Mouse (Mus musculus) neural tube, embryonic 15.5 days (tissue): ENCODE measurements around the gene Slc4a8. TPM values are rescaled to one million over a fixed set of nuclear protein-coding genes. Genes with fewer than 3 reads are reported as not detected.
A peak's percentile ranks its signal among the peaks of the same experiment; 100 is the strongest.

Experiments
- ATAC-seq: fragments of 200-750 bp; cut with Nextera tagmentation; 2 replicates; pipeline ENCODE4 v1.8.0; 2017; ENCODE audit warnings: mild to moderate bottlenecking, moderate TSS enrichment, moderate library complexity; ENCODE audit not compliant: low FRiP score
- H3K27ac ChIP-seq: fragments of 300-500 bp; sonication (generic); replicated peaks from 2 replicates; pipeline ENCODE4 v1.5.1; 2015; ENCODE audit warnings: mild to moderate bottlenecking, inconsistent platforms
- H3K27me3 ChIP-seq: fragments of 300-500 bp; sonication (generic); replicated peaks from 2 replicates; pipeline ENCODE4 v1.6.1; 2015; ENCODE audit warnings: inconsistent platforms
- H3K36me3 ChIP-seq: fragments of 300-500 bp; sonication (generic); 2 replicates; pipeline ENCODE4 v1.6.1; 2015; ENCODE audit warnings: inconsistent platforms
- H3K4me1 ChIP-seq: fragments of 300-500 bp; sonication (generic); 2 replicates; pipeline ENCODE4 v1.6.1; 2015; ENCODE audit warnings: inconsistent platforms
- H3K4me2 ChIP-seq: fragments of 300-500 bp; sonication (generic); 2 replicates; pipeline ENCODE4 v1.6.1; 2015; ENCODE audit warnings: inconsistent platforms, mild to moderate bottlenecking, moderate library complexity
- H3K4me3 ChIP-seq: fragments of 300-500 bp; sonication (generic); replicated peaks from 2 replicates; pipeline ENCODE4 v1.5.1; 2015; ENCODE audit warnings: mild to moderate bottlenecking, inconsistent platforms
- H3K9ac ChIP-seq: fragments of 300-500 bp; sonication (generic); replicated peaks from 2 replicates; pipeline ENCODE4 v1.6.1; 2015; ENCODE audit warnings: mild to moderate bottlenecking, inconsistent platforms
- H3K9me3 ChIP-seq: fragments of 300-500 bp; sonication (generic); replicated peaks from 2 replicates; pipeline ENCODE4 v1.6.1; 2016; ENCODE audit warnings: inconsistent platforms
- WGBS: fragments of 180-500 bp; shearing (Covaris S2); methylation state at CpG from one replicate; pipeline ENCODE4 v1.1.7; 2015; ENCODE audit warnings: mixed read lengths; 5-methylcytosine and 5-hydroxymethylcytosine counted together
- polyA plus RNA-seq: library from polyadenylated mRNA; unstranded; fragments of >200 nt; fragmentation: Nextera tagmentation; extraction: Ambion mirVana; gene quantifications from 2 replicates; pipeline ENCODE4 v1.2.1, GENCODE M21; 2015

Slc4a8 gene
- polyA plus RNA-seq, 1 experiment from 2014 or later = 25.9 TPM

- H3K4me1 ChIP-seq = peaks cover 7% of the 10 kb centered on the region; the same call in 1 of the 2 replicates
- no peak overlapping the region for H3K4me2 ChIP-seq
- H3K9ac ChIP-seq = no peak overlapping the region
- no peak overlapping the region for H3K27ac ChIP-seq
- H3K27me3 ChIP-seq = no peaks in the 10 kb centered on the region
- no peak overlapping the region for H3K4me3 ChIP-seq
- no peak for ATAC-seq
- WGBS = 85% methylated on average over 8 of the region's 8 CpGs
- H3K36me3 ChIP-seq = no peaks in the 10 kb centered on the region
- no peaks in the 10 kb centered on the region for H3K9me3 ChIP-seq
These were observed 75.2 kb downstream of the Slc4a8 start for GRCm38 (mm10) chr15:100836729-100837128.

- WGBS = 39% methylated on average over 12 of the region's 12 CpGs
- Histone ChIP-seq H3K36me3 (no peaks in the 10 kb centered on the region), H3K27me3 (no peaks in the 10 kb centered on the region), H3K4me1 (peaks cover 4% of the 10 kb centered on the region; the same call in 1 of the 2 replicates), H3K9ac (no peak overlapping the region), H3K4me2 (no peak overlapping the region), H3K27ac (no peak overlapping the region), H3K9me3 (no peaks in the 10 kb centered on the region), H3K4me3 (no peak overlapping the region)
- ATAC-seq = no peak
These were observed 77.2 kb downstream of the Slc4a8 start for GRCm38 (mm10) chr15:100838607-100839207.

- no peak overlapping the region for H3K4me3 ChIP-seq
- no peak overlapping the region for H3K27ac ChIP-seq
- no peak overlapping the region for H3K9ac ChIP-seq
- H3K4me2 ChIP-seq = no peak overlapping the region
- H3K36me3 ChIP-seq = no peaks in the 10 kb centered on the region
- H3K9me3 ChIP-seq = no peaks in the 10 kb centered on the region
- ATAC-seq = no peak
- 79% methylated on average over 7 of the region's 7 CpGs for WGBS
- H3K27me3 ChIP-seq = no peaks in the 10 kb centered on the region
- peaks cover 9% of the 10 kb centered on the region for H3K4me1 ChIP-seq
These were observed 82.8 kb downstream of the Slc4a8 start for GRCm38 (mm10) chr15:100844336-100844735.

- Histone ChIP-seq H3K9me3 (no peaks in the 10 kb centered on the region), H3K36me3 (no peaks in the 10 kb centered on the region), H3K27ac (no peak overlapping the region), H3K4me2 (no peak overlapping the region), H3K9ac (no peak overlapping the region), H3K4me1 (peaks cover 9% of the 10 kb centered on the region), H3K27me3 (no peaks in the 10 kb centered on the region), H3K4me3 (no peak overlapping the region)
- WGBS = 56% methylated on average over 26 of the region's 26 CpGs
- no peak for ATAC-seq
These were observed 83.7 kb downstream of the Slc4a8 start for GRCm38 (mm10) chr15:100845049-100845879.

GRCm38 (mm10) chr15:100847193-100847592, 85.6 kb downstream of the Slc4a8 start:
- Histone ChIP-seq H3K27me3 (no peaks in the 10 kb centered on the region), H3K4me1 (peaks cover 9% of the 10 kb centered on the region), H3K9ac (no peak overlapping the region), H3K4me3 (no peak overlapping the region), H3K4me2 (no peak overlapping the region), H3K27ac (no peak overlapping the region), H3K9me3 (no peaks in the 10 kb centered on the region), H3K36me3 (no peaks in the 10 kb centered on the region)
- 87% methylated on average over 6 of the region's 6 CpGs for WGBS
- ATAC-seq = no peak

GRCm38 (mm10) chr15:100857586-100857985, 96.0 kb downstream of the Slc4a8 start:
- no peak overlapping the region for H3K4me2 ChIP-seq
- H3K4me1 ChIP-seq = no peaks in the 10 kb centered on the region
- WGBS = 73% methylated on average over 3 of the region's 3 CpGs
- no peak overlapping the region for H3K9ac ChIP-seq
- H3K27me3 ChIP-seq = no peaks in the 10 kb centered on the region
- ATAC-seq = no peak
- no peaks in the 10 kb centered on the region for H3K9me3 ChIP-seq
- no peak overlapping the region for H3K4me3 ChIP-seq
- no peaks in the 10 kb centered on the region for H3K36me3 ChIP-seq
- no peak overlapping the region for H3K27ac ChIP-seq

GRCm38 (mm10) chr15:100860856-100861255, 99.3 kb downstream of the Slc4a8 start:
- no peak overlapping the region for H3K4me3 ChIP-seq
- WGBS = 57% methylated on average over 5 of the region's 5 CpGs
- H3K9me3 ChIP-seq = no peaks in the 10 kb centered on the region
- H3K27me3 ChIP-seq = no peaks in the 10 kb centered on the region
- no peak overlapping the region for H3K27ac ChIP-seq
- no peak overlapping the region for H3K9ac ChIP-seq
- no peak for ATAC-seq
- no peak overlapping the region for H3K4me2 ChIP-seq
- no peaks in the 10 kb centered on the region for H3K36me3 ChIP-seq
- no peaks in the 10 kb centered on the region for H3K4me1 ChIP-seq

- Histone ChIP-seq H3K9me3 (peaks cover 2% of the 10 kb centered on the region; the same call in 1 of the 2 replicates), H3K4me3 (no peak overlapping the region), H3K27me3 (no peaks in the 10 kb centered on the region; the same call in 1 of the 2 replicates), H3K4me2 (no peak overlapping the region), H3K4me1 (peaks cover 14% of the 10 kb centered on the region), H3K36me3 (no peaks in the 10 kb centered on the region), H3K27ac (no peak overlapping the region), H3K9ac (no peak overlapping the region)
- 51% methylated on average over 3 of the region's 3 CpGs for WGBS
- ATAC-seq = no peak
These were observed 104.0 kb downstream of the Slc4a8 start for GRCm38 (mm10) chr15:100865556-100865955.

GRCm38 (mm10) chr15:100869558-100869957, 108.0 kb downstream of the Slc4a8 start, which contains the start of gene Scn8a:
TSS of gene Scn8a (plus strand) at chr15:100869858.
- Histone ChIP-seq H3K9me3 (peaks cover 2% of the 10 kb centered on the region; the same call in 1 of the 2 replicates), H3K27me3 (no peaks in the 10 kb centered on the region; the same call in 1 of the 2 replicates), H3K36me3 (no peaks in the 10 kb centered on the region), H3K27ac (peak within 1 kb of the TSS; percentile 87), H3K9ac (peak within 1 kb of the TSS; percentile 64), H3K4me1 (peaks cover 38% of the 10 kb centered on the region), H3K4me2 (peak within 1 kb of the TSS; percentile 73), H3K4me3 (peak within 1 kb of the TSS; percentile 77)
- no peak for ATAC-seq
- 68% methylated on average over 7 of the region's 7 CpGs for WGBS

- 1% methylated on average over 56 of the region's 66 CpGs for WGBS
- ATAC-seq = peak; percentile 58; the same call in 1 of the 2 replicates
- peak overlapping the region; percentile 77 for H3K4me3 ChIP-seq
- H3K36me3 ChIP-seq = no peaks in the 10 kb centered on the region
- peak overlapping the region; percentile 64 for H3K9ac ChIP-seq
- H3K4me2 ChIP-seq = peak overlapping the region; percentile 73
- peak overlapping the region; percentile 87 for H3K27ac ChIP-seq
- H3K27me3 ChIP-seq = no peaks in the 10 kb centered on the region; the same call in 1 of the 2 replicates
- peaks cover 38% of the 10 kb centered on the region for H3K4me1 ChIP-seq
- H3K9me3 ChIP-seq = peaks cover 2% of the 10 kb centered on the region; the same call in 1 of the 2 replicates
These were observed 108.6 kb downstream of the Slc4a8 start for GRCm38 (mm10) chr15:100870001-100870774.

- Histone ChIP-seq H3K36me3 (no peaks in the 10 kb centered on the region), H3K4me3 (peak overlapping the region; percentile 77), H3K4me1 (peaks cover 38% of the 10 kb centered on the region), H3K9me3 (peaks cover 2% of the 10 kb centered on the region; the same call in 1 of the 2 replicates), H3K4me2 (peak overlapping the region; percentile 73), H3K9ac (peak overlapping the region; percentile 88), H3K27ac (peak overlapping the region; percentile 89), H3K27me3 (no peaks in the 10 kb centered on the region; the same call in 1 of the 2 replicates)
- WGBS = 0% methylated on average over 6 of the region's 69 CpGs
- ATAC-seq = peak; percentile 75
These were observed 109.2 kb downstream of the Slc4a8 start for GRCm38 (mm10) chr15:100870775-100871106.
